Mouse (Mus musculus): ENCODE data around the gene Stab1. TPM values are rescaled to one million over a fixed set of nuclear protein-coding genes. Genes with fewer than 3 reads are reported as not detected.

Stab1 gene
- total RNA-seq, 2 experiments from 2014 or later = 15.6 to 17.7 TPM

DNA sequence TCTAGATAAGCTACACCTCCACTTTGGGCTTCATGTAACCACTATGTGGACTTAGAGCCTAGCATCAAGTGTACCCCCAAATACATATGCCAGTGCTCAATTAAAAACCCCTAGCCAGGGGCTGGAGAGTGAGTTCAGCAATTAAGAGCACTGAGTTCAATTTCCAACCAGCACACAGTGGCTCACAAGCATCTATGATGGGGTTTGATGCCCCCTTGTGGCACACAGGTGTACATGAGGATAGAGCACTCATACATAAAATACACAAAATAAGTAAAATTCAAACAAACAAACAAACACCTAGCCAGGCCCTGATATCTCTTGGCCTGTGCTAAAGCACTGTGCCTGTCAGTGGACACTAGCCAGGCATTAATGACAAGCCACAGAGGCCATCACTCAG is 27.5 kb upstream of the Stab1 start:
- no peak for DNase-seq
- intact Hi-C loops (cut with DNase I) = no loop called here

GRCm38 (mm10) chr14:31195521-31195920 is 27.1 kb upstream of the Stab1 start:
- intact Hi-C loops (cut with DNase I) = no loop called here
- DNase-seq = no peak

DNA sequence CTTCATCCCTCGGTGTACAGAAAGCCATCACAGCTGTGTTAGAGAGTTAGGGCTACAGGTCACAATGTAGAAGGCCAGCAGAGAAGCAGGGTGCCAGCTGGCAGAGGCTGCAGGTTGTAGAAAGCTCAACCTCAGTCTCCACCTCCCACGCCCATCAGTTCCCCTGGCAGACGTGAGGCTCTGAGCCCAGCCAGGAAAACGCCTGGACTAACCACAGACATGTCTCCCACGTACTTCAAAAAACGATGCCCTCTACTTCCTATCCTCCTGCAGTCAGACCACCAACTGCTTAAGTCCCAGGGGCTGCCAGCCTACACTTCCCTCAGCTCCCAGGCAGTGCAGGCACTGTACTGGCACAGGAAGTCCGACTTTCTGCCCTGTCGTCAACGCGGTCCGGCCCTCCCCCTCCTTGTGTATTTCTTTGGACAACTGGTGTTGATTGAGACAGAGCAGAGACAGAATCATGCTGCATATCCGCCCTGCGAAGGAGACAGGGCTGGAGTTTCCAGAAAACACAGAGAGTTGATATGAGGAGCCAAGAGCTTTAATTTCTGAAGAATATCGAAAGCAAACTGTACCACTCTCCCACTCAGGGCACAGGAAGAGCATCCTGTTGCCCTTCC is 26.6 kb upstream of the Stab1 start:
- intact Hi-C loops (cut with DNase I) = no loop called here
- DNase-seq = peak; percentile 75 to 85

GRCm38 (mm10) chr14:31194441-31194840 is 26.0 kb upstream of the Stab1 start:
- intact Hi-C loops (cut with DNase I) = no loop called here
- DNase-seq = no peak

- DNase-seq = no peak
- intact Hi-C loops (cut with DNase I) = no loop called here
These were observed 25.4 kb upstream of the Stab1 start for GRCm38 (mm10) chr14:31193791-31194190.

DNA sequence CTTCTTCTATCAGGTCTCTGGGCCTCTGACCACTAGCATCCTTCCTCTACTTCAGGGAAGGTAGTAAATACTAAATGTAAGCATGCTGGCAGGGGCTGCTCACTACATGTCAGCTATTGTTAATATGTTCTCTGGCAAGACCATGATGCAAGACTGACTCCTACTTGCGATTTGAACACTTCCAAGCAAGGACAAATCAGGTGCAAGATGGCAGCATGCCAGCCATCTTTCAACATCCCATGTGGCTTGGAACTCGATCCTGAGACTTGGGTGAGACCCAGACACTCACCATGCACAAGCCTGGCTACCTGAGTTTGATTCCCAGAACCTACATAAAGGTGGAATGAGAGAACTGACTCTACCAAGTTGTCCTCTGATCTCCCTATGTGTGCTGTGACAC is 23.5 kb upstream of the Stab1 start:
- intact Hi-C loops (cut with DNase I) = no loop called here
- DNase-seq = no peak

DNA sequence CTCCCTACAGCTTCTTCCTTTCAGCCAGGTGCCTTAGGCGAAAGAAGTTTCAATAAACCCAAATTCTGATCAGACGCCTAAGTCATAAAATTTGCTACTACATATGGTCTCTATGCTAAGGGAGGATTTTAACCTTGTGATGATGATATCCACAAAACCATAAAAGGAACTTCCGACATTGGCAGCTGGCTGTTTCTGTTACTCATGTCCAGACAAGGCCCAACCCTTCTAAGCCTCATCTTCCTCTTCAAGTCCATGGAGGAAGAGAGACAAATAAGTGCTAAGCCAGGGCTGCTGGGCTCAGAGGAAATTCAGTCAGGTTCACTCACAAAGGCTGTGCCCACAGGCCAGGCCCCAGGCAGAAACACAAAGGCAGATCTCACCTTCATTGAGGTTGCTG is 20.9 kb upstream of the Stab1 start:
- intact Hi-C loops (cut with DNase I) = loop anchor here (5.0 kb wide), 1 partner anchor 57 kb away; the partner anchor contains the start of gene Nt5dc2
- no peak for DNase-seq

GRCm38 (mm10) chr14:31188771-31189181 is 20.3 kb upstream of the Stab1 start:
- no peak for DNase-seq
- intact Hi-C loops (cut with DNase I) = loop anchor here (5.0 kb wide), 1 partner anchor 56 kb away; the partner anchor contains the start of gene Nt5dc2

GRCm38 (mm10) chr14:31186656-31187055 is 18.2 kb upstream of the Stab1 start:
- no peak for DNase-seq
- intact Hi-C loops (cut with DNase I) = loop anchor here (5.0 kb wide), 1 partner anchor 54 kb away; the partner anchor contains the start of gene Nt5dc2

GRCm38 (mm10) chr14:31184195-31184594 is 15.8 kb upstream of the Stab1 start:
- intact Hi-C loops (cut with DNase I) = no loop called here
- DNase-seq = no peak

DNA sequence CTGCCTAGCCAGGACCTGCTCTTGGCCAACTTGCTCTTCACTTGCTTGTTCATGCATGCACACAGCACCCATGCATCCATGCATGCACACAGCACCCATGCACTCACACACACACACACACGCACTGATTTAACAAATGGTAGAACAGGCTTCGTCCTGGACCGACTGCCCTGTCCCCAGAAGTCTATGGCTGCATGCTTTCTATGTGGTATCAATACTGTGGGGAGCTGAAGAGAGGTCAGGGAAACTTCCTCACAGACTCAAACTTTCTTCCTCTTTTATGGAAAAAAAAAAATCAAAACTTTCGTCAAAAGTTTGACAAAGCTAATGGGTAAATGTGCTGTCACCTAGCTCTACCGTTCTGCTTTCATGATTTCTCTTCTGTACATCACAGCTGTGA is 15.1 kb upstream of the Stab1 start:
- DNase-seq = no peak
- intact Hi-C loops (cut with DNase I) = no loop called here

GRCm38 (mm10) chr14:31182786-31183290 is 14.4 kb upstream of the Stab1 start:
- intact Hi-C loops (cut with DNase I) = no loop called here
- no peak for DNase-seq

- intact Hi-C loops (cut with DNase I) = no loop called here
These were observed 13.1 kb upstream of the Stab1 start for GRCm38 (mm10) chr14:31181512-31181911.

GRCm38 (mm10) chr14:31179677-31180365 is 11.4 kb upstream of the Stab1 start:
- intact Hi-C loops (cut with DNase I) = no loop called here
- peak in 1 of 2 experiments; percentile 39 for DNase-seq

More at GRCm38 (mm10) chr14:31181512-31181911, 13.1 kb upstream of the Stab1 start:
- DNase-seq = no peak

DNA sequence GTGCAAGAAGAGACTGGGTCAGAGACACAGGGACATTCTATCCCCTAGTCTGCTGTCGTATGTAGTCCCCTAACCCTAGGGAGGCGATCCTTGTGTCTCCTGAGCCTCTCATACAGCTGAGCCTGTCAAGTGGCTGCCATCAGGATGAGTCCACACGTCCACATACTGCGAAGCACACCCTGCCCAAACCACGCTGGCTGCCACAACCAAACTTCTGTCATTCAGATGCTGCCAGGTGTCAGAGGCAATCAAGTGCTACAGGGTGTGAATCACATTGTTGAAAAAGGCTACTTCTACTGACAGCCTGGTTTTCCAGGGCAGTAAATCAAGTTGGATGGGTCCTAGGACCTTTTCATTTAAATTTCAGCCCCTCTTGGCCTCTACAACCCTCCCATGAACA is 9.3 kb upstream of the Stab1 start:
- intact Hi-C loops (cut with DNase I) = no loop called here
- no peak for DNase-seq

GRCm38 (mm10) chr14:31177287-31177686 is 8.8 kb upstream of the Stab1 start:
- no peak for DNase-seq
- intact Hi-C loops (cut with DNase I) = no loop called here

GRCm38 (mm10) chr14:31173537-31173936 is 5.1 kb upstream of the Stab1 start:
- intact Hi-C loops (cut with DNase I) = no loop called here
- no peak for DNase-seq

GRCm38 (mm10) chr14:31172781-31173455 is 4.5 kb upstream of the Stab1 start:
- no peak for DNase-seq
- intact Hi-C loops (cut with DNase I) = no loop called here

- intact Hi-C loops (cut with DNase I) = no loop called here
- no peak for DNase-seq
These were observed 3.4 kb upstream of the Stab1 start for GRCm38 (mm10) chr14:31171821-31172220.

DNA sequence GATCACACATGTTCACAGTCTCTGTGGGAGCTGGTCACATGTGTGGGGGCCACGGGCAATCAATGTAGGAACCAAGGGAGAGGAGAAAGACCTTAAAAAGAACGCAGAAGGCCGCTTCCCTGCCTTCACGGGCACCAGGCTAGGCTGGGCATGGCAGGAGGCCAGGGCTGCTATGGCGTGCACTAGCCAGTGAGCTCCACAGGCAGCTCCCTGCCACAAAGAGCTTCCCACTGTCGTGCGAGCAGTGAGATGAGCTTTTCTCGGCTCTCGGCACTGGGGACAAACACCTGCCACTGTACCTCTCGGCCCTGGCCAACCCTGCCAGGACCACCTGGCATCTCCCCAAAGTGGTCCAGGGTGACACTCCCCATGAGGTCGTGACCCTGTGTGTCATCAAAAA is 2.9 kb upstream of the Stab1 start:
- DNase-seq = no peak
- intact Hi-C loops (cut with DNase I) = no loop called here

DNA sequence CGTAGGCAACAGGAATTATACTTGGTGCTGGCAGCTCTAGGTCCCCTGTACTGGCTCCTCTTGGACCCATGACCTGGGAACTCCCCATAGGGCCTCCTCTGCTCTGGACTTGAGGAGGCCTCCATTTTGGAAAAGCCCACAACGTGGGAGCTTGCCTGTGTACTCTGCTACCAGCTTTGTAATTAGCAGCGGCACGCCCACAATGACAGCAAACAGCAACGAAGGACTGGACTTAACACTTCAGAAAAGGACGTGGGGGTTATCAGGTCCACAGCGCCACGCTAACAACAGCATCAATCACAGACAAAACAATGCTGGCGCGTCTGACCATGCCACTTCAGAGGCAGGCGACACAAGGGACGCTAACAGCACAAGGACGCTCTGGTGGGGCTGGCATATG is 2.5 kb upstream of the Stab1 start:
- DNase-seq = no peak
- intact Hi-C loops (cut with DNase I) = no loop called here
